Mouse (Mus musculus): ENCODE measurements around the gene Prdx3. TPM values are rescaled to one million over a fixed set of nuclear protein-coding genes. Genes with fewer than 3 reads are reported as not detected.
"Not testable (repeated sequence)": the region's sequence is repeated elsewhere in the genome, so short reads cannot be mapped to it uniquely, and the experiment has no call there.

Gene Prdx3
- total RNA-seq, 2 experiments from 2014 or later: 412 to 431 TPM

GRCm38 (mm10) chr19:60866169-60866568, 8.2 kb downstream of the Prdx3 start:
- not testable (repeated sequence) for DNase-seq

GRCm38 (mm10) chr19:60860868-60861700, 13.3 kb downstream of the Prdx3 start, which contains the start of gene Sfxn4:
Sfxn4 (minus strand) TSS chr19:60861479.
- DNase-seq: peak; percentile 95 to 97

GRCm38 (mm10) chr19:60845731-60846130, 28.6 kb downstream of the Prdx3 start:
- no peak for DNase-seq

GRCm38 (mm10) chr19:60843324-60843723, 31.0 kb downstream of the Prdx3 start:
- DNase-seq: no peak

- peak; percentile 42 to 82 for DNase-seq
Measured at GRCm38 (mm10) chr19:60837747-60838146, 36.6 kb downstream of the Prdx3 start.

- DNase-seq: peak in 1 of 2 experiments; percentile 18
Measured at GRCm38 (mm10) chr19:60818677-60819076, 55.7 kb downstream of the Prdx3 start.

Other genes with a start within 250 kb of the Prdx3 start
- gene Nanos1, start 118.6 kb downstream of the Prdx3 start, total RNA-seq (2021): under 1 TPM; 0.17 to 0.26 TPM
- gene Eif3a, start 83.9 kb downstream of the Prdx3 start, total RNA-seq (2021): 100 to 1,000 TPM; 103 to 114 TPM
- gene Fam45a, start 63.0 kb downstream of the Prdx3 start, total RNA-seq (2021): 10 to 100 TPM; 15.5 to 17.0 TPM
- 1 to 10 TPM; 7.4 to 9.5 TPM for gene Sfxn4, start 13.1 kb downstream of the Prdx3 start, total RNA-seq (2021)
- 10 to 100 TPM; 28.3 to 42.0 TPM for gene Grk5, start 15.2 kb upstream of the Prdx3 start, total RNA-seq (2021)

Data from heart, adult 18-20 months (tissue).